Mouse (Mus musculus): Measurements from ENCODE around the gene Eya4. TPM values are rescaled to one million over a fixed set of nuclear protein-coding genes. Genes with fewer than 3 reads are reported as not detected.

Eya4 gene
- 2.7 and 4.0 TPM in 2 replicates for polyA plus RNA-seq (2012; ENCODE audit: insufficient read depth, insufficient read length, missing spikeins)

- H3K4me3 ChIP-seq (ENCODE audit: insufficient read depth, low read length), result peak within 1 kb of the TSS; percentile 59
- H3K4me1 ChIP-seq (ENCODE audit: control insufficient read depth, insufficient read depth, low read length), result peaks cover 5% of the 10 kb centered on the region; the same call in 1 of the 2 replicates
- no peak within 1 kb of the TSS for H3K27ac ChIP-seq (ENCODE audit: insufficient read depth, low read depth, low read length)
- no peak for TF ChIP-seq CTCF (IDR thresholded peaks at IDR 0.05; ENCODE audit: low read depth, low read length)
- TF ChIP-seq POLR2A (IDR thresholded peaks at IDR 0.05; ENCODE audit: borderline replicate concordance, low read depth, low read length), result no peak
Observed at GRCm38 (mm10) chr10:23350011-23350911, at the start of gene Eya4. TSS of gene Eya4 (minus strand) at chr10:23350786.

- no peak for TF ChIP-seq POLR2A (IDR thresholded peaks at IDR 0.05; ENCODE audit: borderline replicate concordance, low read depth, low read length)
- TF ChIP-seq CTCF (IDR thresholded peaks at IDR 0.05; ENCODE audit: low read depth, low read length), result no peak
- H3K4me1 ChIP-seq (ENCODE audit: control insufficient read depth, insufficient read depth, low read length), result no peaks in the 10 kb centered on the region
- H3K27ac ChIP-seq (ENCODE audit: insufficient read depth, low read depth, low read length), result no peak overlapping the region
- no peak overlapping the region for H3K4me3 ChIP-seq (ENCODE audit: insufficient read depth, low read length)
Observed at GRCm38 (mm10) chr10:23395399-23395798, 44.8 kb upstream of the Eya4 start.

GRCm38 (mm10) chr10:23394556-23395245, 44.1 kb upstream of the Eya4 start:
- Histone ChIP-seq H3K4me1 (ENCODE audit: control insufficient read depth, insufficient read depth, low read length) (no peaks in the 10 kb centered on the region), H3K4me3 (ENCODE audit: insufficient read depth, low read length) (no peak overlapping the region), H3K27ac (ENCODE audit: insufficient read depth, low read depth, low read length) (no peak overlapping the region)
- TF ChIP-seq CTCF (IDR thresholded peaks at IDR 0.05; ENCODE audit: low read depth, low read length), result no peak
- no peak for TF ChIP-seq POLR2A (IDR thresholded peaks at IDR 0.05; ENCODE audit: borderline replicate concordance, low read depth, low read length)

- Histone ChIP-seq H3K27ac (ENCODE audit: insufficient read depth, low read depth, low read length) (no peak overlapping the region), H3K4me1 (ENCODE audit: control insufficient read depth, insufficient read depth, low read length) (no peaks in the 10 kb centered on the region), H3K4me3 (ENCODE audit: insufficient read depth, low read length) (no peak overlapping the region)
- TF ChIP-seq POLR2A (IDR thresholded peaks at IDR 0.05; ENCODE audit: borderline replicate concordance, low read depth, low read length), result no peak
- no peak for TF ChIP-seq CTCF (IDR thresholded peaks at IDR 0.05; ENCODE audit: low read depth, low read length)
Observed at GRCm38 (mm10) chr10:23394152-23394551, 43.6 kb upstream of the Eya4 start.

GRCm38 (mm10) chr10:23363866-23364265, 13.3 kb upstream of the Eya4 start:
- Histone ChIP-seq H3K4me1 (ENCODE audit: control insufficient read depth, insufficient read depth, low read length) (no peaks in the 10 kb centered on the region), H3K27ac (ENCODE audit: insufficient read depth, low read depth, low read length) (no peak overlapping the region), H3K4me3 (ENCODE audit: insufficient read depth, low read length) (no peak overlapping the region)
- TF ChIP-seq CTCF (IDR thresholded peaks at IDR 0.05; ENCODE audit: low read depth, low read length) (no peak), POLR2A (IDR thresholded peaks at IDR 0.05; ENCODE audit: borderline replicate concordance, low read depth, low read length) (no peak)

GRCm38 (mm10) chr10:23349392-23350010, 1.1 kb downstream of the Eya4 start:
- TF ChIP-seq POLR2A (IDR thresholded peaks at IDR 0.05; ENCODE audit: borderline replicate concordance, low read depth, low read length) (no peak), CTCF (IDR thresholded peaks at IDR 0.05; ENCODE audit: low read depth, low read length) (no peak)
- Histone ChIP-seq H3K4me1 (ENCODE audit: control insufficient read depth, insufficient read depth, low read length) (peaks cover 7% of the 10 kb centered on the region; the same call in 1 of the 2 replicates), H3K4me3 (ENCODE audit: insufficient read depth, low read length) (peak overlapping the region; percentile 59), H3K27ac (ENCODE audit: insufficient read depth, low read depth, low read length) (no peak overlapping the region)

- H3K27ac ChIP-seq (ENCODE audit: insufficient read depth, low read depth, low read length), result no peak overlapping the region
- no peak for TF ChIP-seq POLR2A (IDR thresholded peaks at IDR 0.05; ENCODE audit: borderline replicate concordance, low read depth, low read length)
- TF ChIP-seq CTCF (IDR thresholded peaks at IDR 0.05; ENCODE audit: low read depth, low read length), result no peak
- H3K4me1 ChIP-seq (ENCODE audit: control insufficient read depth, insufficient read depth, low read length), result peaks cover 11% of the 10 kb centered on the region; the same call in 1 of the 2 replicates
- peak overlapping the region; percentile 59 for H3K4me3 ChIP-seq (ENCODE audit: insufficient read depth, low read length)
Observed at GRCm38 (mm10) chr10:23348893-23349391, 1.6 kb downstream of the Eya4 start.

GRCm38 (mm10) chr10:23348101-23348892, 2.3 kb downstream of the Eya4 start:
- Histone ChIP-seq H3K4me1 (ENCODE audit: control insufficient read depth, insufficient read depth, low read length) (peaks cover 12% of the 10 kb centered on the region; the same call in 1 of the 2 replicates), H3K27ac (ENCODE audit: insufficient read depth, low read depth, low read length) (no peak overlapping the region), H3K4me3 (ENCODE audit: insufficient read depth, low read length) (peak overlapping the region; percentile 59)
- no peak for TF ChIP-seq CTCF (IDR thresholded peaks at IDR 0.05; ENCODE audit: low read depth, low read length)
- no peak for TF ChIP-seq POLR2A (IDR thresholded peaks at IDR 0.05; ENCODE audit: borderline replicate concordance, low read depth, low read length)

GRCm38 (mm10) chr10:23337250-23337649, 13.3 kb downstream of the Eya4 start:
- Histone ChIP-seq H3K27ac (ENCODE audit: insufficient read depth, low read depth, low read length) (no peak overlapping the region; the same call in 1 of the 2 replicates), H3K4me3 (ENCODE audit: insufficient read depth, low read length) (no peak overlapping the region), H3K4me1 (ENCODE audit: control insufficient read depth, insufficient read depth, low read length) (peaks cover 11% of the 10 kb centered on the region)
- TF ChIP-seq POLR2A (IDR thresholded peaks at IDR 0.05; ENCODE audit: borderline replicate concordance, low read depth, low read length) (no peak), CTCF (IDR thresholded peaks at IDR 0.05; ENCODE audit: low read depth, low read length) (no peak)
